Mouse (Mus musculus) heart, embryonic 11.5 days (tissue): ENCODE results near the gene Agpat4. TPM values are rescaled to one million over a fixed set of nuclear protein-coding genes. Genes with fewer than 3 reads are reported as not detected.
"Not testable (repeated sequence)": the region's sequence is repeated elsewhere in the genome, so short reads cannot be mapped to it uniquely, and the experiment has no call there.

Experiments
- ATAC-seq: fragments of 200-750 bp; cut with Nextera tagmentation; replicated peaks from 2 replicates; pipeline ENCODE4 v1.8.0; 2017; ENCODE audit warnings: moderate library complexity; ENCODE audit not compliant: insufficient number of reproducible peaks, low FRiP score, low TSS enrichment
- H3K27ac ChIP-seq: fragments of 300-500 bp; sonication (generic); 2 replicates; pipeline ENCODE4 v1.5.1; 2014; ENCODE audit warnings: mild to moderate bottlenecking, low read depth, low read length
- H3K27me3 ChIP-seq: fragments of 300-500 bp; sonication (generic); 2 replicates; pipeline ENCODE4 v1.6.1; 2014; ENCODE audit warnings: mild to moderate bottlenecking, low read length, mixed read lengths; ENCODE audit not compliant: control insufficient read depth, insufficient read depth
- H3K36me3 ChIP-seq: fragments of 300-500 bp; sonication (generic); 2 replicates; pipeline ENCODE4 v1.6.1; 2014; ENCODE audit warnings: mild to moderate bottlenecking, low read length, moderate library complexity, mixed read lengths; ENCODE audit not compliant: control insufficient read depth, insufficient read depth
- H3K4me1 ChIP-seq: fragments of 300-500 bp; sonication (generic); 2 replicates; pipeline ENCODE4 v1.6.1; 2014; ENCODE audit warnings: low read length; ENCODE audit not compliant: control insufficient read depth, insufficient read depth
- H3K4me2 ChIP-seq: fragments of 300-500 bp; sonication (generic); 2 replicates; pipeline ENCODE4 v1.6.1; 2014; ENCODE audit warnings: mild to moderate bottlenecking, moderate library complexity
- H3K4me3 ChIP-seq: fragments of 300-500 bp; sonication (generic); 2 replicates; pipeline ENCODE4 v1.5.1; 2014; ENCODE audit warnings: low read depth, low read length
- H3K9ac ChIP-seq: fragments of 300-500 bp; sonication (generic); 2 replicates; pipeline ENCODE4 v1.6.1; 2014; ENCODE audit warnings: mild to moderate bottlenecking, low read depth, low read length, moderate library complexity
- H3K9me3 ChIP-seq: fragments of 300-500 bp; sonication (generic); replicated peaks from 2 replicates; pipeline ENCODE4 v1.6.1; 2016; ENCODE audit warnings: low read length; ENCODE audit not compliant: control insufficient read depth
- WGBS: fragments of 180-500 bp; shearing (Covaris S2); extraction: QIAGEN DNeasy Blood & Tissue Kit; methylation state at CpG from one replicate; pipeline ENCODE4 v1.1.7; 2014; ENCODE audit not compliant: insufficient replicate concordance; 5-methylcytosine and 5-hydroxymethylcytosine counted together
- polyA plus RNA-seq: library from polyadenylated mRNA; unstranded; fragments of >200 nt; fragmentation: Nextera tagmentation; extraction: Ambion mirVana; gene quantifications from 2 replicates; pipeline ENCODE4 v1.2.1, GENCODE M21; 2014

The Agpat4 gene
- polyA plus RNA-seq, 1 experiment from 2014 or later = 21.0 TPM

DNA sequence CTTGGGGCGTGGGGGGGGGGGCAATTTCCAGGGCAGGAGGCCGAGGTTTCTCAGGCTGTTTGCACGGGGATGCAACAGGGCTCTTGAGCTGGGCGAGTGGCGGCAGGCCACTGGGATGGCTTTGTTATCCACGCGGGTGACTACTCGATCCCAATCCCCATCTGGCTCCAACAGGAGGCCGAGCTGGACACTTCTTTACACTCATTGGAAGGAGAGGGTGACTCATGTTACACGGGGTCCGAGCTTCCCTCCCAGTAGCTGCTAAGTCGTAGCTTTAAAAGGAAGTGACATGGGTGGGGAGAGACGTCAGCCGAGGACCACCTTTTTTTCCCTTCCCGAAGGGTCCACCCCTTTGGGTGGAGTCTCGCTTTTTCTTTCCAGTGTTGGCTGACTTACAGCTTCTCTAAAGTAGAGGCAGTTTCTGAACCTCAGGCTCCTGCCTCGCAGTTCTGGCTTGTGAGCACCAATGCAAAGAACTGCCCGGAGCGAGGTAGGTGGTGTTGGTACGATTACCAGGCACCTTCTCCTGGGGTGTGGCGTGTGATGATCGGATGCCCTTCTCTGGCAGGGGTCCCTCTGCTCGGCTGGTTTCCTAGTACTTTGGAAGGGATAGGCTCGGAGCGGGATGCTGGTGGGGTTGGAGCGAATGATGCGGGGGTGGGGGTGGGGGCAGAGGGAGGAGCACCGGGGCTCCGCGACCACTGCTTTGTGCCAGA, 580 bp downstream of the Agpat4 start:
- 1% methylated on average over 30 of the region's 30 CpGs for WGBS
- Histone ChIP-seq H3K27me3 (no peaks in the 10 kb centered on the region), H3K27ac (peak overlapping the region; percentile 89), H3K9me3 (no peaks in the 10 kb centered on the region), H3K4me3 (peak overlapping the region; percentile 68), H3K4me1 (peaks cover 11% of the 10 kb centered on the region), H3K4me2 (peak overlapping the region; percentile 87), H3K36me3 (no peaks in the 10 kb centered on the region), H3K9ac (peak overlapping the region; percentile 74)
- peak; percentile 92 for ATAC-seq

DNA sequence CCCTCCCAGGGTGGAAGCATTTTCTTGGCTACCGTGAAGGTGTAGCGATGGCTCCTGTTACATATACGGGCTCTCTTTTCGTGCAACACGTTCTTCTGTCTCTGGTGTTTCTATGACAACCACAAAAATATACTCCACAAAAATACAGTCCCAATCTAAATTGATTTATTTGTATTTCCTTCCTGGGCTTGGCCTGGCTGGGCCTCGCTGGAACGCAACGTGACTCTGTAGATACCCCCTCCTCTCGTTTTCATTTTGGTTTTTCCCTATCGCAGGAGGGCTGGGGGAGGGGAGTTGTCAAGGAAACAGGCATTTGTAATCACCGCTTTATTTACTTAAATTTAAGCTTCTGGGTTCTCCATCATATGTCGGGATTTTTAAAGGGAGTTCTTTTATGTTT, 1.2 kb downstream of the Agpat4 start:
- Histone ChIP-seq H3K4me1 (peaks cover 11% of the 10 kb centered on the region), H3K9ac (peak overlapping the region; percentile 74), H3K4me3 (peak overlapping the region; percentile 68), H3K27me3 (no peaks in the 10 kb centered on the region), H3K27ac (peak overlapping the region; percentile 89), H3K36me3 (peaks cover 2% of the 10 kb centered on the region; the same call in 1 of the 2 replicates), H3K4me2 (peak overlapping the region; percentile 87), H3K9me3 (no peaks in the 10 kb centered on the region)
- 0 out of 2 replicates have a peak, but pooled peaks have one; percentile 28 for ATAC-seq
- 2% methylated on average over 12 of the region's 12 CpGs for WGBS

DNA sequence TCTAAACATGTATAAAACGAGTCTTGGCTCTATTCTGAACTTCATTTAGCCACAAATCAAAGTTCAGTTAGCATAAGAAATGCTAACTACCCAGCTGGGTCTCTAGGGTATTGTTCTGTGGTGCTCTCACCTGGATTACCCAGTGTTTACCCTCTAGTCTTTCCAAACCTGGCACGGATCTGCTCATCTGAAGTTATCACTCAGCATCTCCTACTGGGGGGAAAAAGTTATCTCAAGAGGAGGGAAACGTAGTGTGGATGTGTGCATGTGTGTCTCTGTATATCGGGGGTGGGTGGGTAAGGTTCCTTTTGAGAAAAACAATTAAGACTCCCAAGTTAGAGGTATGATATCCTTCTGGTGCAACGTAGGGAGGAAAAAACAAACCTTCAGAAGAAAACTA, 1.8 kb downstream of the Agpat4 start:
- no peak for ATAC-seq
- peak overlapping the region; percentile 74 for H3K9ac ChIP-seq
- WGBS = 32% methylated on average over 5 of the region's 5 CpGs

DNA sequence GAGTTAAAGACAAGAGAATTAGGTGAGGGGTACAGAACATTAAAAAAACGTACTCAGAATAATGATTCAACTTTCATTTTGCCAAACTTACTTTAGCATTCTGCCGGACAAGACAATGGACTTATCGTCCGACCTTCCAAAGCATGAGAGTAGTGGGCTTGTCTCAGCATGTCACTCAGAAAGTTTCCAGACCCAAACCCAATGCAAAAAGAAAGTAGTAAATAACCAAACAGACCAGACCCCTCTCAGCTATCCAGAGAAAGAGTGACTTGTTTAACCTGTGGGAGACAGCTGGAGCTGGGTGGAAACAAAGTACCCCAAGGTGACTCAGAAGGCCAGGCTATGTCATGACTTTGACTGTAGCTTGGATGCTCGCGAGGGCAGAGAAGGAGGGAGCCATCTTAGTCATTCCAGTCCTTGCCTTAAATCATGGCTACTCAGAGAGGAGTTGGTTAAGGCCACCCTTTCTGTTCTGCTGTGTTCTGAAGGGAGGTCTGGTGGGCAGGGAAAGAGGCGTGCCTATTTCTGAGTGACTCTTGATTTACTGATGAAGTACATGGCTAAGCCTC, 2.8 kb downstream of the Agpat4 start:
- H3K36me3 ChIP-seq = peaks cover 8% of the 10 kb centered on the region; the same call in 1 of the 2 replicates
- peaks cover 11% of the 10 kb centered on the region for H3K4me1 ChIP-seq
- peak overlapping the region; percentile 87 for H3K4me2 ChIP-seq
- H3K27ac ChIP-seq = no peak overlapping the region
- WGBS = 89% methylated on average over 7 of the region's 7 CpGs
- peaks cover 2% of the 10 kb centered on the region; the same call in 1 of the 2 replicates for H3K9me3 ChIP-seq
- ATAC-seq = no peak
- peak overlapping the region; percentile 68; the same call in 1 of the 2 replicates for H3K4me3 ChIP-seq
- H3K27me3 ChIP-seq = no peaks in the 10 kb centered on the region
- no peak overlapping the region for H3K9ac ChIP-seq

More for the DNA sequence above, 1.8 kb downstream of the Agpat4 start:
- Histone ChIP-seq H3K4me3 (peak overlapping the region; percentile 68), H3K4me2 (peak overlapping the region; percentile 87), H3K27me3 (no peaks in the 10 kb centered on the region), H3K27ac (peak overlapping the region; percentile 41; the same call in 1 of the 2 replicates), H3K36me3 (peaks cover 8% of the 10 kb centered on the region; the same call in 1 of the 2 replicates), H3K4me1 (peaks cover 11% of the 10 kb centered on the region), H3K9me3 (peaks cover 2% of the 10 kb centered on the region; the same call in 1 of the 2 replicates)

DNA sequence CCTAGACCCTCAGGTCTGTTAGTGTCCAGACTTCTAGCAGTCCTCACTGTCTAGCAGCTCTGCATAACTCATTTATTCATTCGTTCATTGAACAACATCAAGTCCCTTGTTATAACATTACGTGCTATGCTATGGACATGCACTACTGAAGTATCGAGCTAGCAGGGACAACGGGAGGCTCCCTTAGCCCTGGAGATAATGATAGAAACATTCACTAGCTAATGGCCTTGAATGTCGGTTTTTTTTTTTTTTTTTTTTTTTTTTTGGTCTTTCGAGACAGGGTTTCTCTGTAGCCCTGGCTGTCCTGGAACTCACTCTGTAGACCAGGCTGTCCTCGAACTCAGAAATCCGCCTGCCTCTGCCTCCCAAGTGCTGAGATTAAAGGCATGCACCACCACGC, 3.8 kb downstream of the Agpat4 start:
- not testable (repeated sequence) for H3K27me3 ChIP-seq, H3K27ac ChIP-seq, H3K9ac ChIP-seq, ATAC-seq, H3K4me3 ChIP-seq, H3K4me2 ChIP-seq, H3K9me3 ChIP-seq
- Histone ChIP-seq H3K36me3 (peaks cover 13% of the 10 kb centered on the region; the same call in 1 of the 2 replicates), H3K4me1 (peaks cover 16% of the 10 kb centered on the region)
- WGBS = 83% methylated on average over 9 of the region's 9 CpGs

DNA sequence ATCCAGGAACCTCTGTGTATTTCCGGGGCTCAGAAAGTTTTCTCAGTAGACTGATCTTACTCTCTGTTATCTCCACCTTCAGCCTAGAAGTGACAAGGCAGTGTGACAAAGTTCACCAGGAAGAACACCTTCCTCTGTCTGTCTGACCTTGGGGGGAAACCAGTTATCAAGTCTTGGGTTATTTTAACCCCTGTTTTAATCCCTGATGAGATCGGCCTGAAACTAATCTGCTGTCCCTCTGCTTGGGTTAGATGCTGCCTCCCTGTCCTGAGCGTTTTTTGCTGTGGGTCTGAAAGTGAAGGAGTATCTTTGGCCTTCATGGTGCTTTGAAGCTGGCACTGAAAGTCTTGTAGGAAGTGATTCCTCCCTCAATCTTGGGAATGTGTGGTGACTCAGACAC, 4.7 kb downstream of the Agpat4 start:
- peaks cover 13% of the 10 kb centered on the region; the same call in 1 of the 2 replicates for H3K36me3 ChIP-seq
- H3K27ac ChIP-seq = no peak overlapping the region
- no peak overlapping the region for H3K9ac ChIP-seq
- WGBS = 40% methylated on average over 3 of the region's 3 CpGs
- no peaks in the 10 kb centered on the region for H3K27me3 ChIP-seq
- no peak for ATAC-seq
- H3K9me3 ChIP-seq = peaks cover 2% of the 10 kb centered on the region; the same call in 1 of the 2 replicates
- H3K4me2 ChIP-seq = peak overlapping the region; percentile 19; the same call in 1 of the 2 replicates
- H3K4me3 ChIP-seq = no peak overlapping the region
- H3K4me1 ChIP-seq = peaks cover 16% of the 10 kb centered on the region

DNA sequence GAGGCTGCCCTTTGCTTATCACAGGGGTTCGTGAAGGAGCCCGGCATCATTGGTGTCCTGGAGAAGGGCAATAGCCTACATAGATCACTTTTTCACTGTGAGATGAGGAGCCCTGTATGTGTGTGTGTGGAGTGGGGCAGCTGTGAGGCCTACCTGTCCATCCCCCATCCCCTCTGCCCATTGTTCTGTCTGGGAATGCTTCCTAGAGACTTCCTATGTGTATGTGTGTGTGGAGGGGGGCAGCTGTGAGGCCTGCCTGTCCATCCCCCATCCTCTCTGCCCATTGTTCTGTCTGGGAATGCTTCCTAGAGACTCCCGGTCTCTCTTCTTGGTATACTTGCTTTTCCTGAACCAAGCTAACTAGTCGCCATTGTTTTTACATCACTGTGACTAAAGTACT, 8.6 kb downstream of the Agpat4 start:
- H3K9ac ChIP-seq = no peak overlapping the region
- peaks cover 13% of the 10 kb centered on the region; the same call in 1 of the 2 replicates for H3K36me3 ChIP-seq
- no peak for ATAC-seq
- H3K27ac ChIP-seq = no peak overlapping the region
- H3K27me3 ChIP-seq = no peaks in the 10 kb centered on the region
- H3K4me3 ChIP-seq = no peak overlapping the region
- peaks cover 2% of the 10 kb centered on the region; the same call in 1 of the 2 replicates for H3K9me3 ChIP-seq
- no peak overlapping the region for H3K4me2 ChIP-seq
- WGBS = 79% methylated on average over 4 of the region's 4 CpGs
- peaks cover 11% of the 10 kb centered on the region for H3K4me1 ChIP-seq

DNA sequence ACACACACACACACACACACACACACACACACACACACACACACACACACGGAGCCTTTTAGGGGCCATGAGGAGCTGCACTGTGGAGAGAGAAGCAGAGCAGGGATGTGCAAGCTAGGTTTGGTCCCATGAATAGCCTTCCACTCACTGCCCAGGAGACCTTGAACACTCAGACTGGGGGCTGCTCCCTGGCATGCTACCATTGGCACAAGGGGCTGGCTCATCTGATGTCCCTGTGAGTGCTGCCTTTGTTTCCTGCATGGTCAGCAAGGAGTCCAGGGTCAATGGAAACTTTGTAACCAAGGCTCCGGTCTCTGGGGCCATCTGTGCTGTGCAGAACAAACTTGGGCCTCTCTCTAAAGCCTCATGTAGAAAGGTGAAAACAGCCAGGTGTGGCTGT, 10.5 kb downstream of the Agpat4 start:
- 91% methylated on average over 2 of the region's 2 CpGs for WGBS
- Histone ChIP-seq H3K4me3 (no peak overlapping the region), H3K9ac (no peak overlapping the region), H3K27me3 (no peaks in the 10 kb centered on the region), H3K4me2 (no peak overlapping the region), H3K27ac (no peak overlapping the region), H3K4me1 (peaks cover 5% of the 10 kb centered on the region; the same call in 1 of the 2 replicates), H3K9me3 (peaks cover 2% of the 10 kb centered on the region; the same call in 1 of the 2 replicates), H3K36me3 (peaks cover 13% of the 10 kb centered on the region; the same call in 1 of the 2 replicates)
- no peak for ATAC-seq
